Mouse (Mus musculus): ENCODE measurements around the gene Srrm3. TPM values are rescaled to one million over a fixed set of nuclear protein-coding genes. Genes with fewer than 3 reads are reported as not detected.

The Srrm3 gene
- total RNA-seq, 2 experiments from 2014 or later, result not detected

- DNase-seq, result no peak
- intact Hi-C loops (cut with DNase I; ENCODE audit: low total_unique reads), result loop anchor here (10.0 kb wide), 1 partner anchor 156 kb away; the partner anchor contains the start of gene Upk3bl
Observed at GRCm38 (mm10) chr5:135898995-135899394, 92.3 kb downstream of the Srrm3 start.

GRCm38 (mm10) chr5:135899833-135900232, 93.1 kb downstream of the Srrm3 start:
- intact Hi-C loops (cut with DNase I; ENCODE audit: low total_unique reads), result loop anchor here (5.0 to 10.0 kb wide), 2 partner anchors 67 to 155 kb away; partner anchors contain the start of gene Upk3bl

GRCm38 (mm10) chr5:135900701-135901100, 94.0 kb downstream of the Srrm3 start:
- no peak for DNase-seq

More at GRCm38 (mm10) chr5:135899833-135900232, 93.1 kb downstream of the Srrm3 start:
- no peak for DNase-seq

GRCm38 (mm10) chr5:135901354-135902095, 94.8 kb downstream of the Srrm3 start:
- intact Hi-C loops (cut with DNase I; ENCODE audit: low total_unique reads), result loop anchor here (5.0 kb wide), 1 partner anchor 66 kb away; no protein-coding TSS in a partner anchor
- DNase-seq, result no peak

More at GRCm38 (mm10) chr5:135900701-135901100, 94.0 kb downstream of the Srrm3 start:
- intact Hi-C loops (cut with DNase I; ENCODE audit: low total_unique reads), result loop anchor here (5.0 kb wide), 1 partner anchor 67 kb away; no protein-coding TSS in a partner anchor

- intact Hi-C loops (cut with DNase I; ENCODE audit: low total_unique reads), result loop anchor here (5.0 kb wide), 1 partner anchor 64 kb away; no protein-coding TSS in a partner anchor
Observed at GRCm38 (mm10) chr5:135903058-135903457, 96.4 kb downstream of the Srrm3 start.

GRCm38 (mm10) chr5:135903551-135904151, 97.0 kb downstream of the Srrm3 start:
- DNase-seq, result peak; percentile 87
- intact Hi-C loops (cut with DNase I; ENCODE audit: low total_unique reads), result loop anchor here (5.0 kb wide), 1 partner anchor 64 kb away; no protein-coding TSS in a partner anchor

More at GRCm38 (mm10) chr5:135903058-135903457, 96.4 kb downstream of the Srrm3 start:
- no peak for DNase-seq

GRCm38 (mm10) chr5:135904259-135904658, 97.6 kb downstream of the Srrm3 start:
- intact Hi-C loops (cut with DNase I; ENCODE audit: low total_unique reads), result loop anchor here (5.0 kb wide), 1 partner anchor 63 kb away; no protein-coding TSS in a partner anchor
- no peak for DNase-seq

GRCm38 (mm10) chr5:135905320-135906225, 98.9 kb downstream of the Srrm3 start:
- DNase-seq, result no peak
- intact Hi-C loops (cut with DNase I; ENCODE audit: low total_unique reads), result no loop called here

GRCm38 (mm10) chr5:135906846-135907245, 100.2 kb downstream of the Srrm3 start:
- DNase-seq, result no peak
- intact Hi-C loops (cut with DNase I; ENCODE audit: low total_unique reads), result no loop called here

GRCm38 (mm10) chr5:135907256-135907655, 100.6 kb downstream of the Srrm3 start:
- intact Hi-C loops (cut with DNase I; ENCODE audit: low total_unique reads), result no loop called here
- peak; percentile 84 for DNase-seq

GRCm38 (mm10) chr5:135908185-135908584, 101.5 kb downstream of the Srrm3 start:
- DNase-seq, result no peak
- intact Hi-C loops (cut with DNase I; ENCODE audit: low total_unique reads), result no loop called here

GRCm38 (mm10) chr5:135908989-135909388, 102.3 kb downstream of the Srrm3 start:
- intact Hi-C loops (cut with DNase I; ENCODE audit: low total_unique reads), result no loop called here
- DNase-seq, result no peak

GRCm38 (mm10) chr5:135909646-135910045, 103.0 kb downstream of the Srrm3 start:
- intact Hi-C loops (cut with DNase I; ENCODE audit: low total_unique reads), result no loop called here
- no peak for DNase-seq

GRCm38 (mm10) chr5:135910813-135911212, 104.1 kb downstream of the Srrm3 start:
- intact Hi-C loops (cut with DNase I; ENCODE audit: low total_unique reads), result no loop called here
- no peak for DNase-seq

- no peak for DNase-seq
- intact Hi-C loops (cut with DNase I; ENCODE audit: low total_unique reads), result no loop called here
Observed at GRCm38 (mm10) chr5:135911633-135912220, 105.0 kb downstream of the Srrm3 start.

- no peak for DNase-seq
- intact Hi-C loops (cut with DNase I; ENCODE audit: low total_unique reads), result no loop called here
Observed at GRCm38 (mm10) chr5:135913201-135913600, 106.5 kb downstream of the Srrm3 start.

- DNase-seq, result peak; percentile 63
- intact Hi-C loops (cut with DNase I; ENCODE audit: low total_unique reads), result no loop called here
Observed at GRCm38 (mm10) chr5:135914156-135914555, 107.5 kb downstream of the Srrm3 start.

- intact Hi-C loops (cut with DNase I; ENCODE audit: low total_unique reads), result no loop called here
Observed at GRCm38 (mm10) chr5:135916051-135916565, 109.4 kb downstream of the Srrm3 start.

GRCm38 (mm10) chr5:135916601-135917000, 109.9 kb downstream of the Srrm3 start:
- DNase-seq, result no peak
- intact Hi-C loops (cut with DNase I; ENCODE audit: low total_unique reads), result no loop called here

More at GRCm38 (mm10) chr5:135916051-135916565, 109.4 kb downstream of the Srrm3 start:
- no peak for DNase-seq
